Mouse (Mus musculus) layer of hippocampus, adult 8-10 months (tissue): ENCODE measurements at regions not wholly inside any gene's neighbourhood (a gene's known extent, or its start where the extent isn't known, plus 50 kb on each side); places are given as distances from the start of the nearest gene placed in this dataset.

Experiments used
- DNase-seq, 2 experiments: peaks; one replicate each; pipeline ENCODE4 v3.0.0; 2022; ENCODE audit warnings: low spot score in 2 of 2

GRCm38 (mm10) chr4:81730386-81730785 lies 287.8 kb upstream of the Mpdz start:
- no peak for DNase-seq

GRCm38 (mm10) chr4:81728961-81729360 lies 286.3 kb upstream of the Mpdz start:
- DNase-seq = no peak

- DNase-seq = peak in 1 of 2 experiments; percentile 7
These were observed 285.3 kb upstream of the Mpdz start for GRCm38 (mm10) chr4:81727735-81728581.

- peak in 1 of 2 experiments; percentile 17 for DNase-seq
These were observed 284.4 kb upstream of the Mpdz start for GRCm38 (mm10) chr4:81726761-81727723.

GRCm38 (mm10) chr4:81724751-81725150 lies 282.1 kb upstream of the Mpdz start:
- DNase-seq = no peak

GRCm38 (mm10) chr4:81712378-81712777 lies 269.8 kb upstream of the Mpdz start:
- DNase-seq = no peak

GRCm38 (mm10) chr4:81695182-81695581 lies 252.6 kb upstream of the Mpdz start:
- DNase-seq = no peak

- DNase-seq = no peak
These were observed 234.6 kb upstream of the Mpdz start for GRCm38 (mm10) chr4:81677205-81677604.

- DNase-seq = no peak
These were observed 232.3 kb upstream of the Mpdz start for GRCm38 (mm10) chr4:81674871-81675270.

GRCm38 (mm10) chr4:81673398-81674265 lies 231.0 kb upstream of the Mpdz start:
- no peak for DNase-seq

- no peak for DNase-seq
These were observed 229.4 kb upstream of the Mpdz start for GRCm38 (mm10) chr4:81671986-81672385.

- DNase-seq = no peak
These were observed 226.6 kb upstream of the Mpdz start for GRCm38 (mm10) chr4:81669181-81669580.

GRCm38 (mm10) chr4:81661096-81661495 lies 218.5 kb upstream of the Mpdz start:
- DNase-seq = no peak

- no peak for DNase-seq
These were observed 185.8 kb upstream of the Mpdz start for GRCm38 (mm10) chr4:81628496-81628828.

GRCm38 (mm10) chr4:81627714-81628495 lies 185.3 kb upstream of the Mpdz start:
- DNase-seq = no peak

GRCm38 (mm10) chr4:81625348-81625934 lies 182.8 kb upstream of the Mpdz start:
- no peak for DNase-seq

GRCm38 (mm10) chr4:81624111-81624510 lies 181.5 kb upstream of the Mpdz start:
- DNase-seq = no peak

GRCm38 (mm10) chr4:81621391-81622137 lies 178.9 kb upstream of the Mpdz start:
- DNase-seq = no peak

GRCm38 (mm10) chr4:81617191-81617590 lies 174.6 kb upstream of the Mpdz start:
- DNase-seq = no peak
